Mouse (Mus musculus) heart, embryonic 16.5 days (tissue): ENCODE data around the gene Ppa2. TPM values are rescaled to one million over a fixed set of nuclear protein-coding genes. Genes with fewer than 3 reads are reported as not detected.

Experiments
- ATAC-seq: fragments of 200-750 bp; cut with Nextera tagmentation; replicated peaks from 2 replicates; pipeline ENCODE4 v1.8.0; 2017; ENCODE audit warnings: moderate number of reproducible peaks; ENCODE audit not compliant: insufficient read depth, low FRiP score; ENCODE audit errors: extremely low read depth
- H3K27ac ChIP-seq: fragments of 300-500 bp; sonication (generic); 2 replicates; pipeline ENCODE4 v1.5.1; 2014; ENCODE audit warnings: mild to moderate bottlenecking, low read length, control low read depth, moderate library complexity
- H3K27me3 ChIP-seq: fragments of 300-500 bp; sonication (generic); 2 replicates; pipeline ENCODE4 v1.6.1; 2014; ENCODE audit warnings: low read length, mixed read lengths; ENCODE audit not compliant: control insufficient read depth, insufficient read depth
- H3K36me3 ChIP-seq: fragments of 300-500 bp; sonication (generic); 2 replicates; pipeline ENCODE4 v1.6.1; 2014; ENCODE audit not compliant: control insufficient read depth, insufficient read depth
- H3K4me1 ChIP-seq: fragments of 300-500 bp; sonication (generic); 2 replicates; pipeline ENCODE4 v1.6.1; 2014; ENCODE audit warnings: low read length, mixed read lengths; ENCODE audit not compliant: control insufficient read depth, insufficient read depth
- H3K4me2 ChIP-seq: fragments of 300-500 bp; sonication (generic); 2 replicates; pipeline ENCODE4 v1.6.1; 2014; ENCODE audit warnings: low read depth, mild to moderate bottlenecking, control low read depth, low read length
- H3K4me3 ChIP-seq: fragments of 300-500 bp; sonication (generic); 2 replicates; pipeline ENCODE4 v1.5.1; 2014; ENCODE audit warnings: mild to moderate bottlenecking, control low read depth, low read length
- H3K9ac ChIP-seq: fragments of 300-500 bp; sonication (generic); 2 replicates; pipeline ENCODE4 v1.6.1; 2014; ENCODE audit warnings: low read length, control low read depth
- H3K9me3 ChIP-seq: fragments of 300-500 bp; sonication (generic); replicated peaks from 2 replicates; pipeline ENCODE4 v1.6.1; 2016; ENCODE audit warnings: low read length; ENCODE audit not compliant: control insufficient read depth
- WGBS: fragments of 180-500 bp; shearing (Covaris S2); extraction: QIAGEN DNeasy Blood & Tissue Kit; methylation state at CpG from one replicate; pipeline ENCODE4 v1.1.7; 2014; 5-methylcytosine and 5-hydroxymethylcytosine counted together
- polyA plus RNA-seq: library from polyadenylated mRNA; unstranded; fragments of >200 nt; fragmentation: Nextera tagmentation; extraction: Ambion mirVana; gene quantifications from 2 replicates; pipeline ENCODE4 v1.2.1, GENCODE M21; 2015

Gene Ppa2
- polyA plus RNA-seq, 1 experiment from 2014 or later, result 129 TPM

GRCm38 (mm10) chr3:133321928-133322327, 12.0 kb downstream of the Ppa2 start:
- no peak overlapping the region for H3K4me3 ChIP-seq
- H3K4me1 ChIP-seq, result no peaks in the 10 kb centered on the region
- WGBS, result 93% methylated on average over 10 of the region's 10 CpGs
- no peak overlapping the region for H3K9ac ChIP-seq
- H3K36me3 ChIP-seq, result peaks cover 10% of the 10 kb centered on the region
- no peak overlapping the region for H3K4me2 ChIP-seq
- H3K9me3 ChIP-seq, result no peaks in the 10 kb centered on the region; the same call in 1 of the 2 replicates
- no peak for ATAC-seq
- no peaks in the 10 kb centered on the region for H3K27me3 ChIP-seq
- H3K27ac ChIP-seq, result no peak overlapping the region

DNA sequence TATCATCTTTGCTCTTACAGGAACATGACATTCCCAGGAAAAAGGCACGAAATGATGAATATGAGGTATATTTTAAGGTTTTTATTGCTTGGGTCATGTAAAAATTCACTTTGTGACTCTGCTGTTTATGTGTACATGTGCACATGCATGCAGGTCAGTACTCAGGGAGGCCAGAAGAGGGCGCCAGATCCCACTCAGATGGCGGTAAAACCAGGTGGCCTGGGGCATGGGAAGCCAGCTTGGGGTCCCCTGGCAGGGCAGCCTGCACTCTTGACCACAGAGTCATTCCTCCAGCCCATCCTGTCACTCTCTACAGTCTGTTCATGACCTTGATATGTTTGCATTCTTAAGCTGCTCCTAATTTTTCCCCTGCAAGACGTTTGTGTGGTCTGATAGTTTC, 12.6 kb downstream of the Ppa2 start:
- Histone ChIP-seq H3K9me3 (no peaks in the 10 kb centered on the region; the same call in 1 of the 2 replicates), H3K36me3 (peaks cover 10% of the 10 kb centered on the region), H3K4me2 (no peak overlapping the region), H3K4me1 (no peaks in the 10 kb centered on the region), H3K4me3 (no peak overlapping the region), H3K27ac (no peak overlapping the region), H3K9ac (no peak overlapping the region), H3K27me3 (no peaks in the 10 kb centered on the region)
- WGBS, result 67% methylated on average over 4 of the region's 4 CpGs
- no peak for ATAC-seq

- 75% methylated on average over 5 of the region's 5 CpGs for WGBS
- Histone ChIP-seq H3K4me2 (no peak overlapping the region), H3K9ac (no peak overlapping the region), H3K4me1 (no peaks in the 10 kb centered on the region), H3K27ac (no peak overlapping the region), H3K27me3 (no peaks in the 10 kb centered on the region), H3K36me3 (peaks cover 11% of the 10 kb centered on the region), H3K4me3 (no peak overlapping the region), H3K9me3 (no peaks in the 10 kb centered on the region; the same call in 1 of the 2 replicates)
- no peak for ATAC-seq
These were observed 15.2 kb downstream of the Ppa2 start for GRCm38 (mm10) chr3:133325135-133325534.

- 83% methylated on average over 13 of the region's 13 CpGs for WGBS
- Histone ChIP-seq H3K4me1 (no peaks in the 10 kb centered on the region), H3K9me3 (no peaks in the 10 kb centered on the region), H3K36me3 (peaks cover 9% of the 10 kb centered on the region), H3K9ac (no peak overlapping the region), H3K27ac (no peak overlapping the region), H3K27me3 (no peaks in the 10 kb centered on the region), H3K4me3 (no peak overlapping the region), H3K4me2 (no peak overlapping the region)
- ATAC-seq, result no peak
These were observed 18.6 kb downstream of the Ppa2 start for GRCm38 (mm10) chr3:133328551-133328950.

- H3K9ac ChIP-seq, result no peak overlapping the region
- no peaks in the 10 kb centered on the region for H3K27me3 ChIP-seq
- WGBS, result 84% methylated on average over 2 of the region's 2 CpGs
- H3K27ac ChIP-seq, result no peak overlapping the region
- H3K4me1 ChIP-seq, result no peaks in the 10 kb centered on the region
- no peak for ATAC-seq
- H3K4me2 ChIP-seq, result no peak overlapping the region
- no peak overlapping the region for H3K4me3 ChIP-seq
- H3K36me3 ChIP-seq, result peaks cover 11% of the 10 kb centered on the region
- H3K9me3 ChIP-seq, result no peaks in the 10 kb centered on the region
These were observed 19.5 kb downstream of the Ppa2 start for GRCm38 (mm10) chr3:133329406-133329805.

- Histone ChIP-seq H3K4me3 (no peak overlapping the region), H3K4me1 (peaks cover 6% of the 10 kb centered on the region), H3K36me3 (peaks cover 9% of the 10 kb centered on the region; the same call in 1 of the 2 replicates), H3K27ac (no peak overlapping the region), H3K4me2 (no peak overlapping the region), H3K9ac (no peak overlapping the region), H3K27me3 (no peaks in the 10 kb centered on the region), H3K9me3 (no peaks in the 10 kb centered on the region)
- no peak for ATAC-seq
- WGBS, result 60% methylated on average over 15 of the region's 15 CpGs
These were observed 21.4 kb downstream of the Ppa2 start for GRCm38 (mm10) chr3:133331184-133331866.

DNA sequence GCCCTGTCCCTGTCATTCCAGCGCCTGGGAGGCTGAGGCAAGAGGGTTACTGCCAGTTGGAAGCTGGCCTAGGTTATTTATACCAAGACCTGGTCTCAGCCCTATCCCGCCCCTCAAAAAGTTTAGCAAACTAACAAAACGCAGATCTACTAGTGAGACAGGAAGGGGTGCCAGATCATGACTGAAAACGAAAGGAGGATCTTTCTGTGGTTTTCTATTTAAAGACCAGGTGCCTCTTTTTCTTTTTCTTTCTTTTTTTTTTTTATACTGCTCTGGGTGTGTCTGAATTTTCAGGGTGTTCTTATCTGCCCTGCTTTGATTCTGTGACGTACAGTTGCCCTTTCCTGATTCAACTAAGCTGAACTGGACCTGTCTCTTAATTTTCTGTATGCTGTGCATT, 22.4 kb downstream of the Ppa2 start:
- H3K4me3 ChIP-seq, result no peak overlapping the region
- ATAC-seq, result no peak
- no peak overlapping the region for H3K9ac ChIP-seq
- no peaks in the 10 kb centered on the region for H3K9me3 ChIP-seq
- H3K27ac ChIP-seq, result no peak overlapping the region
- H3K27me3 ChIP-seq, result no peaks in the 10 kb centered on the region
- H3K4me1 ChIP-seq, result peaks cover 6% of the 10 kb centered on the region
- peaks cover 7% of the 10 kb centered on the region; the same call in 1 of the 2 replicates for H3K36me3 ChIP-seq
- H3K4me2 ChIP-seq, result no peak overlapping the region
- 73% methylated on average over 5 of the region's 5 CpGs for WGBS

DNA sequence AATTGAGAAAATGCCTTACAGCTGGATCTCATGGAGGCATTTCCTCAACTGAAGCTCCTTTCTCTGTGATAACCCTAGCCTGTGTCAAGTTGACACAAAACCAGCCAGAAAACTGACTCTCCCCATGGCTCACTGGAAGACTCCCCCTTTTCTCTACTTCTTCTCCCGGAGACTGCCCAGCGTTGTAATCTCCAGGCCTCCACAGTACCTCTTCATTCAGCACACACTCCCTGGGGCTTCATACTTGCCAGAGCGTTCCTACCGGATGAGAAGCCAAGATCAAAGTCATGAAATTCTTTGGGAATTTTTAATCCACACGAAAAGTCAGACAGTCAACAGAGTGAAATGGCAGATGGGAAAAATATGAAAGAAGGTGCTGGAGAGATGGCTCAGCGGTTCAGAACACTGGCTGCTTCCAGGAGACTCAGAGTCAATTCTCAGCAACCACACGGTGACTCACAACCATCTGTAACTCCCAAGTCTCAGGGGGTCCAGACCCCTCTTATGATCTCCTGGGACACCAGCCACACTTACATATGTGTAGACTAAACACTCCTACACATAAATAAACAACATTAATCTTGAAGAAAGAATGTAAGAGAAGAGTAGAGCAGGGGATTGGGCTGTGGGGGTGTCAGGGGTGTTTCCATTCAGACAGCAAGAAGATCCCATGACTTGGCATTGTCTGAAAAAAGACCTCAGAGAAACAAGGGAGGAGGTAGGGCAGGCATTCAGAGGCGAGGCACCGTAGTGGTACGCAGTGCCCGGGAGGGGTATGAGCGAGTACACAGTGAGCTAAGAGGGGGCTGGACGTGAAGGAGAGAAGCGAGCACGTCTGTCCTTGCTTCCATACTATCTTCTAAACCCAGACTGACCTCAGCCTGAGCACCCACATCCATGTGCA, 23.6 kb downstream of the Ppa2 start:
- peaks cover 10% of the 10 kb centered on the region for H3K4me1 ChIP-seq
- H3K36me3 ChIP-seq, result peaks cover 7% of the 10 kb centered on the region; the same call in 1 of the 2 replicates
- H3K4me2 ChIP-seq, result no peak overlapping the region
- no peak overlapping the region for H3K27ac ChIP-seq
- no peak overlapping the region for H3K9ac ChIP-seq
- H3K4me3 ChIP-seq, result no peak overlapping the region
- no peak for ATAC-seq
- H3K27me3 ChIP-seq, result no peaks in the 10 kb centered on the region
- H3K9me3 ChIP-seq, result no peaks in the 10 kb centered on the region
- WGBS, result 70% methylated on average over 15 of the region's 15 CpGs

GRCm38 (mm10) chr3:133334691-133335090, 24.8 kb downstream of the Ppa2 start:
- Histone ChIP-seq H3K27me3 (no peaks in the 10 kb centered on the region), H3K27ac (peak overlapping the region; percentile 58), H3K4me2 (peak overlapping the region; percentile 32), H3K9me3 (no peaks in the 10 kb centered on the region), H3K4me3 (no peak overlapping the region), H3K4me1 (peaks cover 21% of the 10 kb centered on the region), H3K9ac (peak overlapping the region; percentile 38), H3K36me3 (peaks cover 7% of the 10 kb centered on the region; the same call in 1 of the 2 replicates)
- ATAC-seq, result no peak
- 68% methylated on average over 5 of the region's 5 CpGs for WGBS
